Mouse (Mus musculus): ENCODE results near the gene Inpp5d. TPM values are rescaled to one million over a fixed set of nuclear protein-coding genes. Genes with fewer than 3 reads are reported as not detected.

The Inpp5d gene
- polyA plus RNA-seq, 1 experiment from 2014 or later, result 3.2 TPM

DNA sequence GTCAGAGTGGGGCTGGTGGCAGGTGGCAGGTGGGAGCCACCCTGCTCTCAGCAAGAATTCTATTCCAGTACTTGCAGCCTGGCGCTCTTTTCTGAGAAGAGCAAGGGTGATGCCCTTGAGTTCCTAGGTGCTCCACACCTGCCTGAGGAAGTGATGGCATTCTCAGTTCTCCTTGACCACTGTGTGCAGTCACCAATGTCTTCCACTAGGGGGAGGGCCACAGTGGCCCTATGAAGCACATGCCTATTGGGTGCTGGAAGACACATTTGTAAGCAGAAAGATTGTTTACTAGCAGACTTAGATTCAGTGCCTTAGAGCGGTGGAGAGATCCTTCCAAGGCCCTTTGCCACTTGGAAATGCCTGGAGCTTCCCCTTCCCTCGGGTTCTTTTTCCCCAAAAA is 146.1 kb downstream of the Inpp5d start:
- H3K27ac ChIP-seq, result no peak overlapping the region
- ATAC-seq, result no peak
- 97% methylated on average over 3 of the region's 3 CpGs for WGBS

DNA sequence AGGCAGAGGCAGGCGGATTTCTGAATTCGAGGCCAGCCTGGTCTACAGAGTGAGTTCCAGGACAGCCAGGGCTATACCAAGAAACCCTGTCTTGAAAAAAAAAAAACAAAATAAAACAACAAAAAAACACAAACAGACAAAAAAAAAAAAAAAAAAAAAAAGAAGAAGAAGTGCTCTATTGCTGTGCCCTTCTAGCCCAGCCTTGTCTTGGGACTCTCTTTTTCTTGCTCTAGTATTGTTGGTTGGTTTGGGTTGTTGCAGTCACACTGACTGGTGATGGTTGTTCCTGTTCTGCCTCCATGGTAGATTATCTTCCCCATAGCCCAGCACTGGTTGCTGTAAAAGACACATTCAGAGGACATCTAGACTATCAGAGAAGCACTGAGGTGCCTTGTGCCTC is 149.2 kb downstream of the Inpp5d start:
- no peaks in the 10 kb centered on the region for H3K27me3 ChIP-seq
- WGBS, result 93% methylated on average over 2 of the region's 2 CpGs

More for the DNA sequence above, 146.1 kb downstream of the Inpp5d start:
- Histone ChIP-seq H3K9me3 (replicated peaks) (no peaks in the 10 kb centered on the region), H3K36me3 (ENCODE audit: poor library complexity, severe bottlenecking) (peaks cover 90% of the 10 kb centered on the region), H3K9ac (no peak overlapping the region), H3K4me2 (no peak overlapping the region), H3K4me1 (no peaks in the 10 kb centered on the region), H3K27me3 (no peaks in the 10 kb centered on the region), H3K4me3 (no peak overlapping the region)

More for the DNA sequence above, 149.2 kb downstream of the Inpp5d start:
- no peak overlapping the region for H3K4me2 ChIP-seq
- H3K4me3 ChIP-seq, result no peak overlapping the region
- no peaks in the 10 kb centered on the region for H3K4me1 ChIP-seq
- H3K27ac ChIP-seq, result no peak overlapping the region
- no peaks in the 10 kb centered on the region for H3K9me3 ChIP-seq (replicated peaks)
- H3K9ac ChIP-seq, result no peak overlapping the region
- H3K36me3 ChIP-seq (ENCODE audit: poor library complexity, severe bottlenecking), result peaks cover 91% of the 10 kb centered on the region
- ATAC-seq, result no peak

Other genes with a start within 250 kb of the Inpp5d start
- 6.4 and 10.4 TPM in 2 replicates for gene Kcnj13, start 225.6 kb upstream of the Inpp5d start, polyA plus RNA-seq (2015; fragmentation: Nextera tagmentation; extraction: Ambion mirVana)
- not detected in 2 replicates for gene Snorc, start 150.0 kb upstream of the Inpp5d start, polyA plus RNA-seq (2015; fragmentation: Nextera tagmentation; extraction: Ambion mirVana)
- 0.16 TPM in 1 of 2 replicates, not detected in the other for gene Neu2, start 110.4 kb upstream of the Inpp5d start, polyA plus RNA-seq (2015; fragmentation: Nextera tagmentation; extraction: Ambion mirVana)
- 3.1 and 5.4 TPM in 2 replicates for gene Ngef, start 46.4 kb upstream of the Inpp5d start, polyA plus RNA-seq (2015; fragmentation: Nextera tagmentation; extraction: Ambion mirVana)
- gene Atg16l1, start 135.6 kb downstream of the Inpp5d start, polyA plus RNA-seq (2015; fragmentation: Nextera tagmentation; extraction: Ambion mirVana), result 43.8 and 49.9 TPM in 2 replicates
- gene Sag, start 183.4 kb downstream of the Inpp5d start, polyA plus RNA-seq (2015; fragmentation: Nextera tagmentation; extraction: Ambion mirVana), result 2.4 and 2.8 TPM in 2 replicates
- gene Dgkd, start 233.0 kb downstream of the Inpp5d start, polyA plus RNA-seq (2015; fragmentation: Nextera tagmentation; extraction: Ambion mirVana), result 36.6 and 43.6 TPM in 2 replicates